Mouse (Mus musculus) ovary, postnatal 14 days (tissue): Measurements from ENCODE around the gene Hcrtr1.
A peak's percentile ranks its signal among the peaks of the same experiment; 100 is the strongest.

Source experiments
- DNase-seq: peaks from one replicate; pipeline ENCODE4 v3.0.0; 2022; ENCODE audit warnings: low spot score

The Hcrtr1 gene

DNA sequence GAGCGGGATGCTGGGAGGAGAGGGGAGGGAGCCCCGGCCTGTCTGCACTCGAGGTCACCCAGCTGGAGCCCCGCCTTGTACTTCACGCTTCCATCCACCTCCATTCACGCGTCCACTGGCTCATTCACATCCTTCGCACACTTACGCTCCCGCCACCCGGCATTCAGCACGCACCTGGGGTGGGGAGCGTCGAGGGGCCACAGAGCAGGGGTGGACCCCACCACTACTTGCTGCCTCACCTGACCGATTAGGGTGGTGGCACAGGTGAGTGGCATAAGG lies at the start of gene Hcrtr1:
TSS of gene Hcrtr1 (minus strand) at position 146 of the 279 bp plus-strand sequence.
- DNase-seq: no peak

DNA sequence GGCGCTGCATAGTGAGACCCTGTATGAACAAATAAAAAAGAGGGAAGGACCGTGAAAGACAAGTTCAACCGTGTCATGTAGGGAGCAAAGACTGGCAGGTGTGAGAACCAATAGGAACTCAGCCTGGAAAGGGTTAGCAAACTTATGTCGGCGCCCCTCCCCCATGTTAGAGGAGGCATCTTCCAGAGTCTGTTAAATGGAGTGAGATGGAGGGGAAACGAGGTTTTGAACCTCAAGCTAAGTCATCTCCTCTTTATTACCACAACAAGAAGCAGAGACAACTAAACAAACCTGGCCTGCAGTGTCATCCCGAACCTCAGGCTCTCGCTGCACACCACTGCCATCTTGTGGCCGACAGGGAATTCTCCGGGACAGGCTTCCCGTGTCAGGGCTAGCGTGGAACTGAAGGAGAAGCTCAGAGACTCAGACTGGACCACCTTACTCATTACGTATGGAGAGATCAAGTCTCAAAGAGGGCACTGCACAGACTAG lies 49.7 kb upstream of the Hcrtr1 start:
- peak; percentile 86 for DNase-seq

- DNase-seq: no peak
Observed at GRCm38 (mm10) chr4:130186891-130187290, 47.7 kb upstream of the Hcrtr1 start.

- DNase-seq: no peak
Observed at GRCm38 (mm10) chr4:130186450-130186849, 47.3 kb upstream of the Hcrtr1 start.

DNA sequence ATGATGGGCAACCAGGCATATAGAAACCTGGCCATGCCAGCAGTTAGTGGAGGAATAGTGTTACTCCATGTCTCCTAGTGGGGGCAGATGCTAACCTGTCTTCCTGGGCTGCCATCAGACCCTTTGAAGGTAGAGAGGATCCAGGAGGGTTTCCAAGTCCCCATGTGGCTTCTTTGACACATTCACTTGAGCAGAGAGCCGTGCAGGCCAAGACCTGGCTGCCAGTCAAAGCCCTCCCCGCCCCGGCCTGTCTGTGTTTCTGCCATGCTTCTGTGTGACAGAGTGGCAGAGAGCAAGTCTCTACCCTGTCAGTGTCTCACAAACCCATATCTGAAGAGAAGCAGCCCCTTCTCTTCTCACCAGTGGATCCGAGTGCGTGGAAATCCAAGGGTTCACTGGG lies 44.7 kb upstream of the Hcrtr1 start:
- DNase-seq: no peak

DNA sequence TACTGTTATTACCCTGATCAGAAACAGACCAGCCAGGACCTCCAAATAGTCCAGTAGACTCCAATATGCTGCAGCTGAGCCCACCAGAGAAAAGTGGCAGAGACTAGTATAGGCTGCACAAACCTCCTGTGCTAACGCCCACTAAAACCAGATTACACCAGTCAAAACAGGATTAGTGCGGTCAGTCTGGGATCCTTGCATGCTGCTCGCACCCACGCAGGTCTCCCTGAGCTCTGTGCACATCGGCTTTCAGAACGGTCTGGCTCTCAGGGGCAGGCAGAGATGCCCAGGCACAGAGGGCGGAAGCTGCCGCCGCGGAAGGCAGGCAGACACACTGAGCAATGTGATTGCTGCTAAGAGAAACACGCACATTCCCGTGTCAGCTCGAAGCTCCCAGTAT lies 43.9 kb upstream of the Hcrtr1 start:
- DNase-seq: no peak

DNA sequence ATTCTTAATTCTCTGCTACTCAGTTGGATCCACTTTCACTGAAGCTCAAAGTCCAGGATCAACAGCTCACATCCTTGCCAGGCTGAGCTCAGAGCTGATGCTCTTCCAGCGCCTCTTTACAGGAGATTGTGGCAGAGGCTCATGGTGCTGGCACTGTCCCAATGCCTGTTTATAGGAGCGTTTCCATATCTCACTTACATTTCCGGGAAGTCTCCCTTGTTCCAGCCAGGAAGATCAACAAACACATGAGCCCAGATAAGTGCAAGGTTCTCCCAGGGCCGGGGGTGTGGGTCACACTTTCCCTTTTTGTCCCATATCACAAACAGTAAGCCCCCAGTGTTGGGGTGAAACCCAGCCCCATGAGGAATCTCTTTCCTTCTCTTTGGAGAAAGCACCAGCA lies 42.7 kb upstream of the Hcrtr1 start:
- DNase-seq: no peak

- no peak for DNase-seq
Observed at GRCm38 (mm10) chr4:130180909-130181602, 41.9 kb upstream of the Hcrtr1 start.

GRCm38 (mm10) chr4:130179876-130180275 lies 40.7 kb upstream of the Hcrtr1 start:
- DNase-seq: no peak

- DNase-seq: no peak
Observed at GRCm38 (mm10) chr4:130177536-130177935, 38.4 kb upstream of the Hcrtr1 start.

- no peak for DNase-seq
Observed at GRCm38 (mm10) chr4:130177087-130177486, 37.9 kb upstream of the Hcrtr1 start.

GRCm38 (mm10) chr4:130176156-130176720 lies 37.1 kb upstream of the Hcrtr1 start:
- no peak for DNase-seq

DNA sequence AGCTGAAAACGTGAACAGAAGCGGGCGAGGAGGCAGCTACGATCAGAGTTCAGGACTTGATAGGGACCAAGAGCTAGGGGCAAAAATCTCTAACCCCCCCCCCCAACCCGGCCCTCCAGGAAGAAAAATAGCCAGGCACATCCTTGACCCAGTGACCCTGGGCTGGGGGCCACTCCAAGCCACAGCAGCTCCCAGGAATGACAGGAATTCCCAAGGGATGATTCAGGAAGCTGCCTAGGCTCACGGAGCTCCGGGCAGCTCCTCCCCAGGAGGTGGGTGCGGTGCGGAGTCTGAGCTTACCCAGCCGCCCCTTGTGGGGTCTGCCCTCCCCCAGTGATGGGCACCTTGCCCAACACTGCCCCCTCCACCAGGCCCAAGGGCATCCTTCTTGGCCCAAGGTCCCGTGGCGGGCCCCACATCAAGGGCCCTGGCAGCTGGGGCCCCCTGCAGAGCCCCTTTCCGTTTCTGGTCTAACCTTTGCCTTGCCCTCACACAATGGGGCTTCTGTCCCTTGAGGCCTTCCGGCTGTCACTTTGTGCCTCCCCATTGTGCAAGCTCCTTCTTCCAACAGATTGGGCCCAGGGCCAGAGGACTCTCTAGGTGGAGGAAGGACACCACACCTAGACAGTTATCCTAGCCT lies 36.0 kb upstream of the Hcrtr1 start, which contains the start of gene Tinagl1:
TSS of gene Tinagl1 (minus strand) at position 51 of the 640 bp plus-strand sequence.
- no peak for DNase-seq

DNA sequence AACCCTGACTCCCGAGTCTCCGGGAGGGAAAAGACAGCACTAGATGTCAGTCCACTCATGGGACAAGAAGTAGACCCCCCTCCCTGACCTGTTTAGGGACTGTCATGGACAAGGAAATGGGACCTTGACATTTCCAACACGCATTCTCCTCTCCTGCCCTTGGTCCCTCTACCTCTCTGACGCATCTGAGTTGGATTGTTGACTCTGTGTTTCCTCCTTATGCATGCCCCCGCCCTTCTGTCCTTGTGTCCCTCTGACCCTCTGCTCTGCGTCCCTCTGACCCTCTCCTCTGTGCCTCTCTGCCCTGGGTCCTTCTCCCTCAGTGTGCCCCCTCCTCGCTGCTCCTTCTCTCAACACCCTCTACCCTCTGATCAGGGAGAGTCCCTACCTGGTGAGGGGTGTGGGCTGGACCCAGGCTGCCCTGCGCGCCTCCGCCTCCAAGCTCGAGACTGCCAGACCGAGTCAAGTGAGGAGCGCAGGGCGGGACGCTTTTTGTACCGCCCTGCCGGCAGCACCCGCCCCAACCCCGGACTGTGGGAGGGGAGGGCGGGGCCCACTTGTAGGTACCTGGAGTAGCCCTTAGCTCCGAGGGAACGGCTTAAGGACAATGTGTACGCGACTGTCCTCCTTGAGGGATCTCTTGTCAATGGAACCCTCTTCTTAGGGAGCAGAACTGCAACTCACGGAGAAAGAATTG lies 35.3 kb upstream of the Hcrtr1 start:
- no peak for DNase-seq

DNA sequence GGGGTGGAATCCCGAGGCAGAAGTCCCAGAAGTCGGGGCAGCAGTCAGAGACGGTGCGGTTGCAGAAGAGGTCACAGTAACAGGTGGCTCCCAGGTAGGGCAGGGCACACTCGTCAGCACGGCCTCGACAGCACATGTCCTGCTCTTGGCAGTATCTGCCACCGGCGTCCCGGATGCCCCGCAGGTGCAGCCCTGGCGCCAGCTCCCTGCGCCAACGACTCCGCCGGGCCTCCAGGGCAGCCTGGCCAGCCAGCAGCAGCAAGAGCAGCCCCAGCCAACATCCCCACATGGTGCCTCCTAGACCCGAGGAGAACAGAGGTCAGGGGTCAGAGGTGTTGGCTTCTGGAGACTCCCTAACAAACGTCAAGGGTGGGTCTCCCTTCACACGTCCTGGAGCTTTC lies 34.8 kb upstream of the Hcrtr1 start:
- DNase-seq: no peak

- no peak for DNase-seq
Observed at GRCm38 (mm10) chr4:130173060-130173822, 34.1 kb upstream of the Hcrtr1 start.

- no peak for DNase-seq
Observed at GRCm38 (mm10) chr4:130171951-130172765, 33.0 kb upstream of the Hcrtr1 start.

GRCm38 (mm10) chr4:130170362-130170761 lies 31.2 kb upstream of the Hcrtr1 start:
- DNase-seq: no peak

GRCm38 (mm10) chr4:130169411-130169971 lies 30.3 kb upstream of the Hcrtr1 start:
- no peak for DNase-seq

- peak; percentile 77 for DNase-seq
Observed at GRCm38 (mm10) chr4:130168280-130169183, 29.4 kb upstream of the Hcrtr1 start.
